Mouse (Mus musculus): Measurements from ENCODE around the gene Brd2.

- TF ChIP-seq CTCF (IDR thresholded peaks at IDR 0.05; ENCODE audit: borderline replicate concordance, control insufficient read depth, extremely low read depth, insufficient read depth, low read length, poor library complexity) (peak; percentile 33; the same call in 1 of the 2 replicates), POLR2A (IDR thresholded peaks at IDR 0.05; ENCODE audit: control insufficient read depth, extremely low read depth, insufficient read depth, low read length, poor library complexity) (no peak)
These were observed 10.9 kb upstream of the Brd2 start for GRCm38 (mm10) chr17:34133289-34133688.

All from thymus, adult 2 months (tissue).